Mouse (Mus musculus) A20 (cell line): ENCODE data around the gene Ddit4.

Experiments
- DNase-seq: peaks from one replicate; pipeline ENCODE4 v3.0.0-alpha.2; 2011; ENCODE audit warnings: low read depth, low spot score

Ddit4 gene

DNA sequence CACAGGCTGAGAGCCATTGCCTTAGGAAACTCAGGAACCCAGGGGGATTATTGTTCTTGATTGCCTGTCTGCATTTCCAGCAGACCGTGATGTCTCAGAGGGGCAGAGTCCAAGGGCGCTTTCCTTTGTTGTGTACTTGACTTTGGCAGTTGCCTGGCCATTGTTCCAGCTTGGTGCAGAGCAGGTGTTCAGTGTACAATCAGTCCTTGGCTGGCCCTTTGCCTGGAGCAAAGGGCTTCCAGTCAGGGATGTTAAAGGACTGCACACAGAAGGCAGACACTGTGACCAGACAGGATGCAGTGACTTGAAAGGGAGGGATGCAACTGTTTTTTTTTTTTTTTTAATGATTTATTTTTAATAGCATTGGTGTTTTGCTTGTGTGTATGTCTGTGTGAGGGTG is 20.9 kb upstream of the Ddit4 start:
- no peak for DNase-seq

DNA sequence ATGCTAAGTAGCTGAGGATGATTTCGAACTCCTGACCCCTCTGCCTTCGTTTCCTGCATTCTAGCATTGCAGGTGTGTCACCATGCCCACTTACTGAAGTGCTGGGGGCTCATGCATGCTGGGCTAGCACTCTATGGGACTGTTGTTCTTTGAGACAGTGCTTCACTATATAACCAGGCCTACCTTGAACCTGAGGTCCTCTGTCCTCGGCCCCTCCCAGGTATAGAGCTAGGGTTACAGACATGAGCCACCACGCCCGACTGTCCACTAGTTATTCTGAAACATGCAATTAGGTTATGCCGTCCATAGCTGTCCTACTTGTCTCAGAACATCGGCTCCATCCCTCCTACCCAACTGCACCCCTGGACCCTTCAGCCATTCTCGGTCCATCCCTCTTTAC is 20.2 kb upstream of the Ddit4 start:
- no peak for DNase-seq

DNA sequence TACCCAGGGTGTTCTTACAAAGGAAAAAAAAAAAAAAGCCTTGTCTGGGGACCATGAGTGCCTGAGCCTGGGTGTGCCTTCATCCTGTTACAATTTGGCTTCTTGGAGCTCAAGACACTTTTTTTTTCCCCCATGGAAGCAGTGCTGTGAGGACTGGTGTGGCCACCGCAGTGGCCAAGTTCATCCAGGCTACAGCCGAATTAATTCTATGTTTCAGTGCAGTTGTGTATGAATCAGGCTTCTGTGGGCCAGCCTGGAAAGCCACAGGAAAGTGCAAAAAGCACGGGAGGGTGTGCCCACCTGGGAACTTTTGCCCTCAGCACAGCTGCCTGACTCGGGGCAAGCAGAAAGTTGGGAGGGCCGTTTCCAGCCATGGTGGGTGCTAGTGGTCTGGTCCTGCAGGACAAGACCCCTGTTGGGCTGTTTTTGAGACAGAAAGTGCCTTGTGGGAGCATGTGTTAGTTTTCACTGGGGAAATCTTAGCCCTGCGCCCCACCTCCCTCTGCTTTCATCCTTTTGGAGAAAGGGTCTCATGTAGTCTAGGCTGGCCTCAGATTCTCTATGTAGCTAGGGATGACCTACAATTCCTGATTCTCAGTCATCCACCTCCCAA is 18.9 kb upstream of the Ddit4 start:
- DNase-seq, result no peak

- no peak for DNase-seq
Measured at GRCm38 (mm10) chr10:59969821-59970449, 18.3 kb upstream of the Ddit4 start.

- DNase-seq, result no peak
Measured at GRCm38 (mm10) chr10:59967309-59967942, 15.8 kb upstream of the Ddit4 start.

DNA sequence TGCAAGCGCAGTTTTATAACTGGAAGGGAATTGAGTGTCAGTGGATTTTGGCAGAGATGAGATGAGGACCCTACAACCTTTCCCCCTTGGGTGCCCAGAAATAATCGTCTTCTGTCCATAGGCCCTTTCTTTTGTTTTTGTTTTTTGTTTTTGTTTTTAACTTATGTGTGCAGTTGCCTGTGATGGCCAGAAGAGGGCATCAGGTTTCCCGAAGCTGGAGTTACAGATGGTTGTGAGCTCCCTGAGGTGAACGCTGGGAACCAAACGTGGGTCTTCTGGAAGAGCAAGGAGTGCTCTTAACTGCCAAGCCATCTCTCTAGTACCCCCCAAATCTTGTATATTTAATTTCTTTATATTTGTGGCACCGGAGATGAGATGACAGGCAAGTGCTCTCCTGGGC is 15.1 kb upstream of the Ddit4 start:
- no peak for DNase-seq

DNA sequence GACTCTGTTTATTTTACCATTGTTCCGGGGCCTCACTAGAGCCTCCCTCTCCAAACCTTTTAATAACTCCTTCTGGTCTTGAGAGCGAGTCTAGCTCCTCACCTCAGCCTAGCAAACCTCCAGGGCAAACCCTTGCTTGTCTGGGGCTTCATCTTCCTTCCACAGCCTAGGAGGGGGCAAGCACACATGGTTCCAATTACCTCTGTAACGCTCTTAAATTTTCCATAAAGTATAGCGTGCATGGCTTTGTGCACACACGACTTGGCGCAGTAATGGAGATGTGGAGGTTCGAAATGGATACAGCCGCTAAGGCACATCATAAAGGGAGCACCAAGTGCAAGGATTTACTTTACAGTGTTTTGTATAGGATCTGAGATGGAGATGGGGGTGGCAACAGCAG is 14.2 kb upstream of the Ddit4 start:
- no peak for DNase-seq

GRCm38 (mm10) chr10:59965362-59965695 is 13.7 kb upstream of the Ddit4 start:
- no peak for DNase-seq

DNA sequence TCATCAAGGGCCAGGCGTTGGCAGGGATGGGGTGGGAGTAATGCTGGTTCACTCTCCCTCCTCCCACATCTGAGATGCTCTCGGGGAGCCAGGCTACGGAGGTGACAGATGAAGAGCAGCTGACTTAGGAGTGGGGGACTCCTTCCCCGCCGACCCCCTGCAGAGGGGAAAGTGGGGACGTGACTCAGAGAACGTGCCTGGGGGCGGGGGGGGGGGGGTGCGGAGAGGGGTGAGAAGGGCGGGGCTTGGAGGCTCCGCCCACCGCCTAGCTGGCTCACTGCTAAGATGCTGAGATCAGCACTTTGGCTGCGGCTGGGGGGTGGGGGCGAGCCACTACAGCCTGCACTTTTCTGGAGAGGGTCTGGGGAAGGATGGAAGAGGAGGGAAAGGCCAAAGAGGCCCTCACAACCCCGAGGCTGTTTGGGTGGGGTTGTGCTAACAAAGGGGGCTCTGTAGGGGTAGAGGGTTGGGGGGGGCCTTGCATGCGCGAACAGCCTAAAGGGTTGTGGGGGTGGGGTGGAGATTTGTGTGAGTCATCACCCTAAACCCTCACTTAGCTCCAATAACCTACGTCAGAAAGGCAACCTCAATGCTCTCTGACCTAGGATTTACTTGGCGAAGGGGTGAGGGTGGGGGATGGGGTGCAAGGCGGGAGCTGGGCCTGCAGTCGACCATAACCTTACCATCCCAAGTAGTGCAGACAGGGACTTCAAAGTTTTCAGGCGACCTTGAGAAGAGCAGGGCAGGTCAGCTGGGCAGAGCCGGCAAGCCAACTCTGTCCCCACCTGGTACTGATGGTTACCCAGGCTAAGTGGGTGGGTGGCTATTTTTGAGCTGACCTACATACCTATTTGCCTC is 13.1 kb upstream of the Ddit4 start:
- DNase-seq, result peak; percentile 83

DNA sequence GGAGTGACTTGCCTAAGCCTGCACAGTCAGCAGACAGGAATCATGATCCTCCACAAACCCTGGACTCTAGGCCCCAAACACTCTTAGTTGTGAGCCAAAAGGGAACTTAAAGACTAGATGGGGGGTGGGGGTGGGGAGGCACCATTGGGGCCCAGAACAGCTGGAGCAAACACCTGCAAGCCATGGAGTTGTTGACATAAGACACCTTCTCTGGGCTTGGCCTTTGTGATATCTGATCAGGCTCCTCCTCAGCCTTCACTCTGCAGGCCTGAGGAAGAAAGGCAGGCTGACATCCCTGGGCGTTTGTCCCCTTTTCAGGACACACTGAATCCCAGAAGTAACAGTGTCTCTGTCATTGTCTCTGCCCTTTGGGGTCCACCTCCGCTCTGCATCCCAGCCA is 12.0 kb upstream of the Ddit4 start:
- peak; percentile 90 for DNase-seq

- DNase-seq, result no peak
Measured at GRCm38 (mm10) chr10:59959517-59959916, 7.9 kb upstream of the Ddit4 start.

GRCm38 (mm10) chr10:59958458-59958857 is 6.8 kb upstream of the Ddit4 start:
- peak; percentile 48 for DNase-seq

DNA sequence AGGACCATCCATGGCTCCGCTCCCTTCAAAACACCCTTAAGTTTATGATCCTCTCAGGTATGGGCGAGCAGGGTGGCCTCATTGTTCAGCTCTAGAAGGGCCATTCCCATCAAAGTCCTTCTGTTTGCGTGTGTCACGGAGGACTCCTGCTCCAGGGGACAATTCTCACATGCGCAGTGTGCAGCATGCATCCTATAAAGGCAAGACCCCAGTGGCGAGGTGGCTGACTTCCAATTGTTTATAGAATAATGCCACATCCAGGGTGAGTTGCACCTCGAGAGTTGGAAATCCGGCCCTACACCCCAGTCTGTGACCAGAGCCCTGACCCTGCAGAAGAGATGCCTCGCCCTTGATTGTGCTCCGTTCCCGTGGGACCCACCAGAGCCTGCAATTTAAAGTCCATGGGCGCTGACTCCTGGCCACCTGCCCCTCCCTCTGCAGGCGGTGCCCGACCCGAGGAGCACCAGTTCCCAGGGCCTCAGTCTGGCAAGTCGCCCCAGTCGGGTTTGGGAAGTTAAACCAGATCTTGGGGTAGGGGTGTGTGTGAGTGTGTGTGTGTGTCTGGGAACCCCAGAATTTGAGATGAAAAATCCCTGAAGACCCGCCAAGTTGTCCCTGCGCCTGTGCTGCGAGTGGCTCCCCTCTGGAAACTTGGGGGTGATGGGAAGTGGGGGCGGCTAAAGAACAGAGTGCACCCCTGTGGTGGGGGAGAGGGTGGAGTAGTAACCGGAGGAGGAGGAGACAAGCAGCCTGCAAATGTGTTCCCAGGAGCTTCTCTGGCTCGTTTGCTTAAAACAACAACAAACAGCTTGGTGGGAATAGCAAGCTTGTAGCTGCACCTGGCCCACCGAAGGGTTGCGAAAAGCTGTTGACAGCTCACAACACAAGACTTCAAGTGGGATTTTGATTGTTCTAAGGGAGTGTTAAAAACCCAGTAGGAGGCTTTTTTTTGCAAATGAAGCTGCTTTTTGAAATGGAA is 5.8 kb upstream of the Ddit4 start:
- no peak for DNase-seq

- DNase-seq, result no peak
Measured at GRCm38 (mm10) chr10:59956681-59957080, 5.0 kb upstream of the Ddit4 start.

DNA sequence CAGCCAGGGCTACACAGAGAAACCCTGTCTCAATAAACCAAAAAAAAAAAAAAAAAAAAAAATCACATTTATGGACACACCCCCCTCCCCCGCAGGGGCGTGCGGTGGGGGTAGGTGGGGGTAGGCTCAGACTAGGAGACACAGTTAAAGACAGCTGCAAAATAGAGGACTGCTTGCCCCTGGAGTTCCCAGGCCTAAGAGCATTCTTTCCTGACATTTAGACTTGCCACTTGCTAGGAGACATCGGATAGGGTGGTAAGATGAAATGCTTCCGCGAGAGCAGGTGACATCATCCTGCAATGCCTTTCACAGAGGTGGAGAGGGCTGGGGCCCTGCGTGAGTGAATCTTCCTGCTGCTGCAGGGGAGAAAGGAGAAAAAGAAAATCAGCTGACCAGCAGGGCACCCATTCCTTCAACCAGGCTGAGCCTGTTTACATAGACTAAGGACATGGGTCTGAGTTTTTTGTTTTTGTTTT is 2.0 kb upstream of the Ddit4 start:
- DNase-seq, result peak; percentile 38

DNA sequence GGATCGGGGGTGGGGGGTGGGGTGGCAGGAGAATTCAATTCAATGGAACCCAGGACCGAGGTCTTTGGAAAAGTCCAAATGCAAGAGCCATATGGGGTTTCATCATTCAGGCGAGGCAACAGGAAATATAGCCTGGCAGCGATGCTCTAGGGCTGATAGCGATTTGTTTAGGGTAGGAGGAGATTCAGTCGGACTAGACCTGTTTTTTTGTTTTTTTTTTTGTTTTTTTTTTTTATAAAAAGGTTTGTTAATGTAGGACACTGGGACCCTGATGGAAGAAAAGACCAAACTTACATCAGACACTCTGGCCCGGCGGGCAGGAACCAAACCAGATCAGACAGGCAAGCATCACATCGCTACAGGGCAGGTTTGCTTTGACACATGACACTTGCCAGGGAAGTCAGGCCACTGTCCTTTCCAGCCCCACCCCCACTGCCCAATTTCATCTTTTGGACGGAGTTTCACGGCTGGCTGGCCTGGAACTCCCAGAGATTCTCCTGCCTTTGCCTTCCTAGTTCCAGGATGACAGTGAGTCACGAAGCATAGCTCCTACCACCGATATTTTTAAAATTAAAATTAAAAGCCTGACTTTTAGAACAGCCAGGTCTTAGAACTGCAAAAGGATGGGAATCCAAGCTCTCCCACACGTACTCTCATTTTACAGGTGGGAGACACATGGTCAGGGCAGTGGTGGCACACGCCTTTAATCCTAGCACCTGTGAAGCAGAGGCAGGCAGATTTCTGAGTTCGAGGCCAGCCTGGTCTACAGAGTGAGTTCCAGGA is 1.3 kb upstream of the Ddit4 start:
- DNase-seq, result peak; percentile 68

DNA sequence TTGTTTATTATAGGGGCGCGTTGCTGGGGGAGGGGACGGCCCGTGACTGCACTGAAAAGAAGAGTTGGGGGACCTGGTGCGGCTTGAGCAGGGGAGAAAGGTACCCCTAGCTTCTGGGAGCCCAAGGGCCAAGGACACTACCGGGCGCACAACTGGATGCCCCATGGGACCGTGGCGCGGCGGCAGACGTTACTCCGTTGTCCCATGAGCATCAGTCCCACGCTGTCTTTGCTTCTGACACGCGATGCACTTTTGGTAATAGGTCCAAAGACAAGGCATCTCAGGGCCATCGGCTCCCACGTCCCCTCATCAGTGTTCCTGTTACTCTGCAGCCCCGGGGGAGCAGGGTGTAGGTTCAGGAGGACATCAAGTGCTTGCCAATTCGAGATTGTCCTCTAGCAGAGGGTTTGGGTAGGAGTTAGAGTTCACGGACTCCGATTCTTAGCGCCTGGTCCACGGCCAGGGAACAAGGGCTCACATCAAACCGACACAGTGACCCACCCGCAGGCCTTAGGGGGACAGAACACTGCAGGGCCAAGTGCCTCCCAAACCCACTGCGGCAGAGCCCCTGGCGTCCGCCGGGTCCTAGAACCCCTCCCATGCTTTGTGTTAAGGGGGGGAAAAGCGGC is 632 bp upstream of the Ddit4 start:
- no peak for DNase-seq

DNA sequence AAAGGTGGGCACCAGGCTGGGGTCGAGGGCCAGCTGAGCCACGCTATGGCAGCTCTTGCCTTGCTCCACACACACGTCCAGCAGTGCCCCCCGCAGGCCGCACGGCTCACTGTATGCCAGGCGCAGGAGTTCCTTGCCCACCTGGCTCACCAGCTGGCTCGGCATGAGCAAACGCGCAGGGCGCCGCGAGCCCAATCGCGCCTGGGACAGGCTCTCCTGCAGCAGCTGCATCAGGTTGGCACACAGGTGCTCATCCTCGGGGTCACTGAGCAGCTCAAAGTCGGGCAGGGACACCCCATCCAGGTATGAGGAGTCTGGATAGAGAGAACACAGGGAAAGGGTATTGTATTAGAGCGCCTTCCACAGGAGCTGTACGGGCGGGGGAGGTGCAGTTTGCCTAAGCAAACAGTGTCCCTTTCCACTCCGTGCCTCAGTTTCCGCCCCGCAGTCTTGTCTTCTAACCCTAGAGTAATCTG is 880 bp downstream of the Ddit4 start:
- peak; percentile 86 for DNase-seq

DNA sequence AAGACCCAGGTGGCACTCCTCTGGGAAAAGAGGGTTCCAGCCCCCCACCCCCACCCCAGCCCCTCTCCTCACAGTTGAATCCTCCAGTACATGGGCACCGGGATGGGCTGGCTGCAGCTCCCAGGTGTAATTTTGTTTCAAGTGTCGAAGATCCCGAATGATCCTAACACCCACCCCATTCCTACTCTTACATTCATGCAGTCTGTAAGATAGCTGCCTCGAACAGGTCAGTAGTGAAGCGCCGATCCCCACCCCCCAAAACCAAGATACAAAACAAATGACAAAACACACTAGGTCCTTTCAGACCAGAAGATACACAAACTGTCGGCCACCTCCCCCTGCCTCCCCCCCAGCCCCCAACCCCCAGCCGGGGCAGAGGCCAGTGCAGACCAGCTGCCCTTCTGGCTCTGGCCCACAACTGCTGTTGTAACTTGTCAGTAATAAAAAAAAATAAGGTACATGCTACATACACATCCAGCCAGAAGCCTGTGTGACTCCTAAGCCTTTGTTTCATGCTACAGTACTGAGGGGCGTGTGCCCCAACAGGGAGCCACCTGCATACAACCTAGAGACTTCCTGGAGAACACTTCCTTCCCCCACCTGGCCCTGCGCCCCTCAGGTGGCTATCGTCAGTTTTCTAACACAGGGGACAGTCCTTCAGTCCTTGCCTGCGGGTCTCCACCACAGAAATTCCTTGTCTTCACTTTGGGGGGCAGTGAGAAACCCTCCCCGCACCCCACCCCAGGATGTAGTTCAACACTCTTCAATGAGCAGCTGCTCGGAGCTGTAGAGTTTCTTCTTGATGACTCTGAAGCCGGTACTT is 1.6 kb downstream of the Ddit4 start:
- DNase-seq, result no peak
